Mouse (Mus musculus) MEL (cell line): ENCODE measurements around the gene Abhd2. TPM values are rescaled to one million over a fixed set of nuclear protein-coding genes. Genes with fewer than 3 reads are reported as not detected.
A peak's percentile ranks its signal among the peaks of the same experiment; 100 is the strongest.

Source experiments
- DNase-seq: peaks from one replicate; pipeline ENCODE4 v3.0.0; 2011; ENCODE audit warnings: low read depth, low spot score
- H3K27ac ChIP-seq: 2 replicates; pipeline ENCODE4 v1.5.1; 2012; ENCODE audit warnings: low read depth, mild to moderate bottlenecking, control low read depth, low read length, moderate library complexity; ENCODE audit not compliant: control insufficient read depth
- H3K27me3 ChIP-seq, 2 experiments: fragments of 150-350 bp in 1 of 2; sonication (generic) in 1 of 2; 2 replicates each; pipeline ENCODE4 v1.6.1; 2012; ENCODE audit warnings: low read length in 2 of 2, mild to moderate bottlenecking in 2 of 2, improper control_type of control experiment in 1 of 2, moderate library complexity in 1 of 2; ENCODE audit not compliant: insufficient read depth in 2 of 2, control insufficient read depth in 1 of 2
- H3K36me3 ChIP-seq, 2 experiments: 2 replicates each; pipeline ENCODE4 v1.6.1; 2012 to 2014; ENCODE audit warnings: low read length in 2 of 2, improper control_type of control experiment in 1 of 2, inconsistent platforms in 1 of 2, mild to moderate bottlenecking in 1 of 2; ENCODE audit not compliant: insufficient read depth in 2 of 2, control insufficient read depth in 1 of 2
- H3K4me1 ChIP-seq, 2 experiments: fragments of 150-350 bp in 1 of 2; sonication (generic) in 1 of 2; 2 replicates each; pipeline ENCODE4 v1.6.1; 2012; ENCODE audit warnings: low read length in 2 of 2, improper control_type of control experiment in 1 of 2, mild to moderate bottlenecking in 1 of 2; ENCODE audit not compliant: insufficient read depth in 2 of 2, control insufficient read depth in 1 of 2
- H3K4me3 ChIP-seq, 2 experiments: fragments of 150-350 bp in 1 of 2; sonication (generic) in 1 of 2; 2 replicates each; pipeline ENCODE4 v1.5.1; 2012; ENCODE audit warnings: low read depth in 2 of 2, low read length in 2 of 2, mild to moderate bottlenecking in 2 of 2, moderate library complexity in 2 of 2, control low read depth in 1 of 2, improper control_type of control experiment in 1 of 2; ENCODE audit not compliant: control insufficient read depth in 1 of 2, insufficient read depth in 1 of 2
- H3K79me2 ChIP-seq: 2 replicates; pipeline ENCODE4 v1.6.1; 2012; ENCODE audit warnings: mild to moderate bottlenecking, low read length, moderate library complexity; ENCODE audit not compliant: control insufficient read depth, poor library complexity, insufficient read depth
- H3K9ac ChIP-seq: 2 replicates; pipeline ENCODE4 v1.6.1; 2012; ENCODE audit warnings: low read depth, mild to moderate bottlenecking, control low read depth, low read length, moderate library complexity; ENCODE audit not compliant: control insufficient read depth, poor library complexity, severe bottlenecking
- H3K9me3 ChIP-seq: fragments of 150-350 bp; sonication (generic); replicated peaks from 2 replicates; pipeline ENCODE4 v1.6.1; 2012; ENCODE audit warnings: mild to moderate bottlenecking, low read length, improper control_type of control experiment, moderate library complexity; ENCODE audit not compliant: insufficient read depth
- CHD1 ChIP-seq: IDR thresholded peaks from 2 replicates; pipeline ENCODE4 v1.6.1; 2012; ENCODE audit warnings: low read depth, mild to moderate bottlenecking, inconsistent platforms, low read length, improper control_type of control experiment
- CHD2 ChIP-seq: IDR thresholded peaks from 2 replicates; pipeline ENCODE4 v1.6.1; 2011; ENCODE audit warnings: low read length, improper control_type of control experiment
- CTCF ChIP-seq, 3 experiments: IDR thresholded peaks in 2 of 3; conservative IDR thresholded peaks in 1 of 3; 2 replicates each; pipeline ENCODE4 v1.5.1; 2011 to 2012; ENCODE audit warnings: low read length in 3 of 3, low read depth in 2 of 3, mild to moderate bottlenecking in 2 of 3, improper control_type of control experiment in 1 of 3, inconsistent platforms in 1 of 3, mixed read lengths in 1 of 3, moderate library complexity in 1 of 3; ENCODE audit not compliant: control insufficient read depth in 1 of 3, insufficient read depth in 1 of 3, poor library complexity in 1 of 3, severe bottlenecking in 1 of 3
- E2F4 ChIP-seq: IDR thresholded peaks from 2 replicates; pipeline ENCODE4 v1.6.1; 2011; ENCODE audit warnings: low read depth, low read length, improper control_type of control experiment, borderline replicate concordance
- ELF1 ChIP-seq: IDR thresholded peaks from 2 replicates; pipeline ENCODE4 v1.6.1; 2014; ENCODE audit warnings: low read depth, mild to moderate bottlenecking, inconsistent platforms, low read length, improper control_type of control experiment, moderate library complexity
- EP300 ChIP-seq, 2 experiments: IDR thresholded peaks; 2 replicates each; pipeline ENCODE4 v1.6.1; 2011; ENCODE audit warnings: improper control_type of control experiment in 2 of 2, low read length in 2 of 2, low read depth in 1 of 2, mild to moderate bottlenecking in 1 of 2
- ETS1 ChIP-seq: IDR thresholded peaks from 2 replicates; pipeline ENCODE4 v1.6.1; 2012; ENCODE audit warnings: low read depth, mild to moderate bottlenecking, inconsistent platforms, low read length, improper control_type of control experiment, moderate library complexity
- GABPA ChIP-seq: IDR thresholded peaks from 2 replicates; pipeline ENCODE4 v1.6.1; 2012; ENCODE audit warnings: low read depth, mild to moderate bottlenecking, inconsistent platforms, low read length, improper control_type of control experiment, moderate library complexity
- GATA1 ChIP-seq: IDR thresholded peaks from 2 replicates; pipeline ENCODE4 v1.6.1; 2011; ENCODE audit warnings: low read depth, low read length, improper control_type of control experiment
- HCFC1 ChIP-seq: IDR thresholded peaks from 2 replicates; pipeline ENCODE4 v1.6.1; 2012; ENCODE audit warnings: low read depth, mild to moderate bottlenecking, inconsistent platforms, low read length, improper control_type of control experiment, moderate library complexity
- KAT2A ChIP-seq: conservative IDR thresholded peaks from 2 replicates; pipeline ENCODE4 v1.6.1; 2012; ENCODE audit warnings: low read depth, low read length, improper control_type of control experiment, inconsistent platforms
- MAFK ChIP-seq: IDR thresholded peaks from 2 replicates; pipeline ENCODE4 v1.6.1; 2011; ENCODE audit warnings: low read depth, mild to moderate bottlenecking, low read length, improper control_type of control experiment, borderline replicate concordance
- MAX ChIP-seq: IDR thresholded peaks from 2 replicates; pipeline ENCODE4 v1.6.1; 2011; ENCODE audit warnings: low read length, improper control_type of control experiment
- MAZ ChIP-seq: IDR thresholded peaks from 2 replicates; pipeline ENCODE4 v1.6.1; 2012; ENCODE audit warnings: low read depth, mild to moderate bottlenecking, inconsistent platforms, low read length, improper control_type of control experiment
- MEF2A ChIP-seq: IDR thresholded peaks from 2 replicates; pipeline ENCODE4 v1.6.1; 2014; ENCODE audit warnings: low read depth, mild to moderate bottlenecking, inconsistent platforms, low read length, improper control_type of control experiment; ENCODE audit not compliant: poor library complexity, insufficient replicate concordance, severe bottlenecking; ENCODE audit errors: extremely low read depth
- MXI1 ChIP-seq: IDR thresholded peaks from 2 replicates; pipeline ENCODE4 v1.6.1; 2011; ENCODE audit warnings: mild to moderate bottlenecking, low read depth, low read length, improper control_type of control experiment
- MYB ChIP-seq: IDR thresholded peaks from 2 replicates; pipeline ENCODE4 v1.6.1; 2011; ENCODE audit warnings: mild to moderate bottlenecking, low read depth, low read length, improper control_type of control experiment
- MYC ChIP-seq: IDR thresholded peaks from 2 replicates; pipeline ENCODE4 v1.6.1; 2011; ENCODE audit warnings: low read depth, mild to moderate bottlenecking, low read length, improper control_type of control experiment, moderate library complexity
- NELFE ChIP-seq: IDR thresholded peaks from 2 replicates; pipeline ENCODE4 v1.6.1; 2011; ENCODE audit warnings: low read depth, low read length, improper control_type of control experiment
- NRF1 ChIP-seq: IDR thresholded peaks from 2 replicates; pipeline ENCODE4 v1.6.1; 2014; ENCODE audit warnings: low read depth, mild to moderate bottlenecking, inconsistent platforms, low read length, improper control_type of control experiment, moderate library complexity; ENCODE audit not compliant: poor library complexity, insufficient read depth, severe bottlenecking
- POLR2A ChIP-seq, 2 experiments: IDR thresholded peaks; 2 replicates each; pipeline ENCODE4 v1.6.1; 2011 to 2012; ENCODE audit warnings: low read length in 2 of 2, mild to moderate bottlenecking in 2 of 2, control low read depth in 1 of 2, improper control_type of control experiment in 1 of 2, low read depth in 1 of 2, moderate library complexity in 1 of 2; ENCODE audit not compliant: control insufficient read depth in 1 of 2, insufficient read depth in 1 of 2, poor library complexity in 1 of 2
- POLR2AphosphoS2 ChIP-seq: IDR thresholded peaks from 2 replicates; pipeline ENCODE4 v1.6.1; 2011; ENCODE audit warnings: low read length, improper control_type of control experiment
- POLR2AphosphoS5 ChIP-seq: IDR thresholded peaks from 2 replicates; pipeline ENCODE4 v1.6.1; 2012; ENCODE audit warnings: low read depth, borderline replicate concordance, mild to moderate bottlenecking, inconsistent platforms, low read length, moderate library complexity, mixed read lengths
- RAD21 ChIP-seq: IDR thresholded peaks from 2 replicates; pipeline ENCODE4 v1.6.1; 2011; ENCODE audit warnings: mild to moderate bottlenecking, low read depth, low read length, improper control_type of control experiment
- RCOR1 ChIP-seq: IDR thresholded peaks from 2 replicates; pipeline ENCODE4 v1.6.1; 2012; ENCODE audit warnings: low read depth, mild to moderate bottlenecking, inconsistent platforms, low read length, improper control_type of control experiment
- SIN3A ChIP-seq: IDR thresholded peaks from 2 replicates; pipeline ENCODE4 v1.6.1; 2012; ENCODE audit warnings: low read length, improper control_type of control experiment, inconsistent platforms
- SMC3 ChIP-seq: IDR thresholded peaks from 2 replicates; pipeline ENCODE4 v1.6.1; 2011; ENCODE audit warnings: low read depth, low read length, improper control_type of control experiment
- TAL1 ChIP-seq: IDR thresholded peaks from 2 replicates; pipeline ENCODE4 v1.6.1; 2012; ENCODE audit warnings: mild to moderate bottlenecking, inconsistent platforms, low read length, moderate library complexity, mixed read lengths
- TCF12 ChIP-seq: IDR thresholded peaks from 2 replicates; pipeline ENCODE4 v1.6.1; 2014; ENCODE audit warnings: low read depth, mild to moderate bottlenecking, inconsistent platforms, low read length, improper control_type of control experiment, moderate library complexity
- UBTF ChIP-seq: IDR thresholded peaks from 2 replicates; pipeline ENCODE4 v1.6.1; 2012; ENCODE audit warnings: low read depth, mild to moderate bottlenecking, inconsistent platforms, low read length, improper control_type of control experiment, moderate library complexity, borderline replicate concordance; ENCODE audit not compliant: insufficient read depth
- USF1 ChIP-seq: IDR thresholded peaks from 2 replicates; pipeline ENCODE4 v1.6.1; 2014; ENCODE audit warnings: low read depth, mild to moderate bottlenecking, inconsistent platforms, low read length, improper control_type of control experiment, moderate library complexity
- USF2 ChIP-seq, 2 experiments: IDR thresholded peaks; 2 replicates each; pipeline ENCODE4 v1.6.1; 2011 to 2012; ENCODE audit warnings: improper control_type of control experiment in 2 of 2, low read length in 2 of 2, borderline replicate concordance in 1 of 2, inconsistent platforms in 1 of 2, low read depth in 1 of 2, mild to moderate bottlenecking in 1 of 2; ENCODE audit not compliant: insufficient read depth in 1 of 2
- ZC3H11A ChIP-seq: IDR thresholded peaks from 2 replicates; pipeline ENCODE4 v1.6.1; 2012; ENCODE audit warnings: low read depth, mild to moderate bottlenecking, inconsistent platforms, low read length, improper control_type of control experiment
- ZMIZ1 ChIP-seq: IDR thresholded peaks from 2 replicates; pipeline ENCODE4 v1.6.1; 2012; ENCODE audit warnings: low read depth, mild to moderate bottlenecking, inconsistent platforms, low read length, improper control_type of control experiment, moderate library complexity
- ZNF384 ChIP-seq: IDR thresholded peaks from 2 replicates; pipeline ENCODE4 v1.6.1; 2012; ENCODE audit warnings: low read depth, mild to moderate bottlenecking, inconsistent platforms, low read length, improper control_type of control experiment
- polyA plus RNA-seq, 2 experiments: library from polyadenylated mRNA; stranded (reverse) in 1 of 2; unstranded in 1 of 2; fragments of >175 nt in 1 of 2; fragments of >200 nt in 1 of 2; gene quantifications; 2 replicates each; pipeline versions ENCODE4 v1.2.1 to v1.2.4; 2012; ENCODE audit warnings: low replicate concordance in 2 of 2, low read depth in 1 of 2; ENCODE audit not compliant: insufficient read length in 2 of 2, insufficient read depth in 1 of 2, missing spikeins in 1 of 2
- total RNA-seq: library from RNA; depleted of rRNA; stranded (reverse); fragments of 300-350 nt; gene quantifications from 2 replicates; pipeline ENCODE4 v1.2.3, GENCODE M21; 2012

Abhd2 gene
- total and polyA plus RNA-seq, 3 experiments, result 13.6 to 32.0 TPM; not detected in 1

- Histone ChIP-seq H3K9ac (peak within 1 kb of the TSS; percentile 86), H3K79me2 (peaks cover 3% of the 10 kb centered on the region; the same call in 1 of the 2 replicates), H3K36me3 (peaks cover 0 to 8% of the 10 kb centered on the region in 2 experiments; a peak in 2 of 4 replicates), H3K27me3 (no peaks in the 10 kb centered on the region), H3K9me3 (no peaks in the 10 kb centered on the region), H3K4me3 (peak within 1 kb of the TSS; percentile 60 to 86), H3K4me1 (peaks cover 0 to 5% of the 10 kb centered on the region in 2 experiments; a peak in 2 of 4 replicates), H3K27ac (peak within 1 kb of the TSS; percentile 79)
- DNase-seq, result peak; percentile 97
- TF ChIP-seq MAZ (no peak), CHD2 (no peak), SIN3A (peak; percentile 72), CTCF (IDR thresholded peaks at IDR 0.05 in 2 of 3, conservative IDR thresholded peaks at IDR 0.05 in 1 of 3; ENCODE audit: control insufficient read depth in 1 of 3, insufficient read depth in 1 of 3, low read depth in 2 of 3, low read length in 3 of 3, poor library complexity in 1 of 3, severe bottlenecking in 1 of 3) (no peak), HCFC1 (peak; percentile 82), MYB (no peak), UBTF (no peak), POLR2A (IDR thresholded peaks at IDR 0.05; ENCODE audit: control insufficient read depth in 1 of 2, insufficient read depth in 1 of 2, low read depth in 1 of 2, low read length in 2 of 2, poor library complexity in 1 of 2) (peak; percentile 74 to 84), USF2 (IDR thresholded peaks at IDR 0.05; ENCODE audit: borderline replicate concordance in 1 of 2, insufficient read depth in 1 of 2, low read depth in 1 of 2, low read length in 2 of 2) (no peak), GATA1 (no peak), KAT2A (no peak), NRF1 (0 out of 2 replicates have a peak, but pooled peaks have one; percentile 27), TAL1 (no peak), NELFE (peak; percentile 73), SMC3 (no peak), MAX (peak; percentile 79; the same call in 1 of the 2 replicates), POLR2AphosphoS2 (peak; percentile 62; the same call in 1 of the 2 replicates), ZNF384 (no peak), MXI1 (peak; percentile 72), ETS1 (0 out of 2 replicates have a peak, but pooled peaks have one; percentile 5), ELF1 (peak; percentile 88), CHD1 (peak; percentile 99), EP300 (IDR thresholded peaks at IDR 0.05; ENCODE audit: low read depth in 1 of 2, low read length in 2 of 2) (no peak), ZMIZ1 (peak; percentile 47; the same call in 1 of the 2 replicates), E2F4 (peak; percentile 92), RCOR1 (no peak), RAD21 (no peak), MEF2A (no peak), GABPA (no peak), ZC3H11A (no peak), USF1 (no peak), POLR2AphosphoS5 (no peak), TCF12 (0 out of 2 replicates have a peak, but pooled peaks have one; percentile 24), MYC (peak; percentile 61; the same call in 1 of the 2 replicates), MAFK (no peak)
Observed at GRCm38 (mm10) chr7:79391883-79392649, 119.1 kb downstream of the Abhd2 start, which contains the start of gene Fanci. Gene Fanci (plus strand): TSS chr7:79391929.
